19 mouse cellular contexts compared by ENCODE assay signal in genomic region chr8:110772452-110772851, GRCm38 (mm10). TPM values are rescaled to one million over a fixed set of nuclear protein-coding genes. Genes with fewer than 3 reads are reported as not detected.
DNase-seq lines count a peak whose midpoint lies in the region; ATAC-seq and TF ChIP-seq lines count a peak whose summit lies in the region.
"Had no signal": no experiment of that assay in that cellular context is flagged by ENCODE, and none has a peak within 500 bp of the region (broad histone marks: within the 10 kb centered on the region; RNA-seq: fewer than 3 reads in every experiment).

No protein-coding gene starts in this region.

- H3K4me1 ChIP-seq in heart, embryonic 13.5 days: peaks cover 15% of the 10 kb centered on the region; the same call in 1 of the 2 replicates
- no peaks in the 10 kb centered on the region for H3K4me1 ChIP-seq in liver, postnatal 0 days (ENCODE audit: insufficient read depth)
- H3K4me1 ChIP-seq in forebrain, embryonic 13.5 days: no peaks in the 10 kb centered on the region
- H3K4me1 ChIP-seq in hindbrain, embryonic 10.5 days (replicated peaks): no peaks in the 10 kb centered on the region
- H3K4me1 ChIP-seq: embryonic facial prominence, embryonic 12.5 days; hindbrain, embryonic 15.5 days; midbrain, embryonic 13.5 days had no signal

- H3K36me3 ChIP-seq in heart, embryonic 13.5 days: no peaks in the 10 kb centered on the region
- no peaks in the 10 kb centered on the region for H3K36me3 ChIP-seq in liver, postnatal 0 days (replicated peaks; ENCODE audit: insufficient read depth, low read length)
- peaks cover 6% of the 10 kb centered on the region for H3K36me3 ChIP-seq in myocyte (ENCODE audit: control insufficient read depth, insufficient read depth)
- no peaks in the 10 kb centered on the region for H3K36me3 ChIP-seq in forebrain, embryonic 13.5 days (ENCODE audit: poor library complexity, severe bottlenecking)
- no peaks in the 10 kb centered on the region for H3K36me3 ChIP-seq in hindbrain, embryonic 10.5 days
- H3K36me3 ChIP-seq: embryonic facial prominence, embryonic 12.5 days; hindbrain, embryonic 15.5 days; midbrain, embryonic 13.5 days had no signal

- no peak overlapping the region for H3K4me3 ChIP-seq in heart, embryonic 13.5 days
- no peak overlapping the region for H3K4me3 ChIP-seq in liver, postnatal 0 days (ENCODE audit: low read depth, low read length)
- no peak overlapping the region for H3K4me3 ChIP-seq in myocyte
- no peak overlapping the region for H3K4me3 ChIP-seq in forebrain, embryonic 13.5 days
- H3K4me3 ChIP-seq in hindbrain, embryonic 10.5 days: no peak overlapping the region
- H3K4me3 ChIP-seq: embryonic facial prominence, embryonic 12.5 days; heart, adult 2 months; hindbrain, embryonic 15.5 days; midbrain, embryonic 13.5 days had no signal

- no peak for TF ChIP-seq CTCF in liver, postnatal 0 days (IDR thresholded peaks at IDR 0.05; ENCODE audit: low read depth)

- WGBS in heart, embryonic 13.5 days: 48% methylated on average over 7 of the region's 7 CpGs
- 51% methylated on average over 7 of the region's 7 CpGs for WGBS in liver, postnatal 0 days (ENCODE audit: insufficient replicate concordance)
- 83% methylated on average over 7 of the region's 7 CpGs for WGBS in forebrain, embryonic 13.5 days
- WGBS in hindbrain, embryonic 10.5 days: 88% methylated on average over 7 of the region's 7 CpGs

- H3K4me2 ChIP-seq in heart, embryonic 13.5 days: no peak overlapping the region
- no peak overlapping the region for H3K4me2 ChIP-seq in liver, postnatal 0 days (ENCODE audit: low read depth, low read length)
- peak overlapping the region; percentile 8 for H3K4me2 ChIP-seq in myocyte (ENCODE audit: low read depth)
- H3K4me2 ChIP-seq in forebrain, embryonic 13.5 days: no peak overlapping the region
- H3K4me2 ChIP-seq: embryonic facial prominence, embryonic 12.5 days; hindbrain, embryonic 15.5 days; midbrain, embryonic 13.5 days had no signal

- no peak overlapping the region for H3K9ac ChIP-seq in heart, embryonic 13.5 days
- no peak overlapping the region for H3K9ac ChIP-seq in liver, postnatal 0 days (replicated peaks)
- no peak overlapping the region for H3K9ac ChIP-seq in forebrain, embryonic 13.5 days
- H3K9ac ChIP-seq: embryonic facial prominence, embryonic 12.5 days; hindbrain, embryonic 15.5 days; liver, embryonic 14.5 days; midbrain, embryonic 13.5 days had no signal

- no peak for TF ChIP-seq POLR2A in myocyte (IDR thresholded peaks at IDR 0.05; ENCODE audit: insufficient read length, low read depth)

- no peak overlapping the region for H3ac ChIP-seq in myocyte (ENCODE audit: control insufficient read depth, insufficient read length)

- no peak for DNase-seq in heart, postnatal 14 days
- no peak for DNase-seq in liver, postnatal 0 days
- no peak for DNase-seq in liver
- peak; percentile 52 for DNase-seq in A20 (ENCODE audit: low read depth, low spot score)
- DNase-seq in hindbrain, embryonic 10.5 days (ENCODE audit: low spot score): no peak
- DNase-seq: adrenal gland, adult 2 months; cerebellum, adult 18-20 months; heart, adult 2 months; kidney, adult 2 months; kidney, postnatal 25 days; lung, postnatal 4 days had no signal

- no peaks in the 10 kb centered on the region for H3K9me3 ChIP-seq in heart, embryonic 13.5 days
- H3K9me3 ChIP-seq in liver, postnatal 0 days (ENCODE audit: low read length): no peaks in the 10 kb centered on the region
- H3K9me3 ChIP-seq in forebrain, embryonic 13.5 days (replicated peaks): no peaks in the 10 kb centered on the region
- H3K9me3 ChIP-seq in hindbrain, embryonic 10.5 days: 0 out of 2 replicates have a peak, but pooled peaks cover 3% of the 10 kb centered on the region
- H3K9me3 ChIP-seq: embryonic facial prominence, embryonic 12.5 days; hindbrain, embryonic 15.5 days; midbrain, embryonic 13.5 days had no signal

- TF ChIP-seq EP300 in liver, postnatal 0 days (IDR thresholded peaks at IDR 0.05; ENCODE audit: low read depth): no peak

- H3K27ac ChIP-seq in heart, embryonic 13.5 days (replicated peaks): peak overlapping the region; percentile 21; the same call in 1 of the 2 replicates
- H3K27ac ChIP-seq in liver, postnatal 0 days (ENCODE audit: low read depth): no peak overlapping the region
- no peak overlapping the region for H3K27ac ChIP-seq in forebrain, embryonic 13.5 days
- H3K27ac ChIP-seq in hindbrain, embryonic 10.5 days: no peak overlapping the region
- H3K27ac ChIP-seq: embryonic facial prominence, embryonic 12.5 days; heart, adult 2 months; hindbrain, embryonic 15.5 days; liver, embryonic 14.5 days; midbrain, embryonic 13.5 days had no signal

- no peaks in the 10 kb centered on the region for H3K79me2 ChIP-seq in myocyte (ENCODE audit: control insufficient read depth, insufficient read depth)

- intact Hi-C loops in heart, postnatal 14 days (cut with DNase I): no loop called here

- ATAC-seq in heart, embryonic 13.5 days (ENCODE audit: extremely low read depth, insufficient number of reproducible peaks, low FRiP score, low TSS enrichment): no peak
- ATAC-seq in liver, postnatal 0 days: 0 out of 2 replicates have a peak, but pooled peaks have one; percentile 8
- no peak for ATAC-seq in forebrain, embryonic 13.5 days
- ATAC-seq: midbrain, embryonic 13.5 days had no signal

- H3K27me3 ChIP-seq in heart, embryonic 13.5 days (replicated peaks): no peaks in the 10 kb centered on the region
- no peaks in the 10 kb centered on the region for H3K27me3 ChIP-seq in liver, postnatal 0 days (ENCODE audit: insufficient read depth, low read length)
- H3K27me3 ChIP-seq in myocyte (ENCODE audit: control insufficient read depth, insufficient read depth, insufficient read length): no peaks in the 10 kb centered on the region
- no peaks in the 10 kb centered on the region for H3K27me3 ChIP-seq in forebrain, embryonic 13.5 days
- H3K27me3 ChIP-seq in hindbrain, embryonic 10.5 days (ENCODE audit: insufficient read depth, poor library complexity, severe bottlenecking): no peaks in the 10 kb centered on the region
- H3K27me3 ChIP-seq: embryonic facial prominence, embryonic 12.5 days; hindbrain, embryonic 15.5 days; midbrain, embryonic 13.5 days had no signal

TF ChIP-seq in myocyte, 11 proteins besides CTCF, POLR2A, EP300 and RAD21:
- TF ChIP-seq MYOD1 (IDR thresholded peaks at IDR 0.05; ENCODE audit: control insufficient read depth in 1 of 3, insufficient read length in 2 of 3, low read depth in 2 of 3) (peak in 1 of 3 experiments; percentile 56), REST (IDR thresholded peaks at IDR 0.05; ENCODE audit: insufficient read depth, insufficient read length) (no peak), TCF12 (IDR thresholded peaks at IDR 0.05; ENCODE audit: insufficient read depth, poor library complexity, severe bottlenecking) (no peak), MYOG (IDR thresholded peaks at IDR 0.05; ENCODE audit: control insufficient read depth in 1 of 3, insufficient read depth in 1 of 3, insufficient read length in 2 of 3, low read depth in 2 of 3) (peak in 1 of 3 experiments; percentile 41)

RNA-seq across cellular contexts. Expression of gene Il34, which starts 33.3 kb away (rescaled TPM):
- polyA plus RNA-seq in heart, embryonic 13.5 days (2015; fragmentation: Nextera tagmentation; extraction: Ambion mirVana): 0.17 and 0.27 TPM in 2 replicates
- 10 to 100 TPM in 1 of 2 experiments, 1 to 10 TPM in 1; 10.0 to 10.1 TPM for total RNA-seq in heart, postnatal 14 days (2021)
- 0.47 and 0.91 TPM in 2 replicates for polyA plus RNA-seq in liver, postnatal 0 days (2015; fragmentation: Nextera tagmentation; extraction: Ambion mirVana)
- 13.4 TPM for polyA plus RNA-seq in myocyte (2012; fragmentation: generic; extraction: Trizol)
- polyA plus RNA-seq in forebrain, embryonic 13.5 days (2015; fragmentation: Nextera tagmentation; extraction: Ambion mirVana): 1.2 and 1.3 TPM in 2 replicates
- 0.37 TPM in 1 of 2 replicates, not detected in the other for polyA plus RNA-seq in hindbrain, embryonic 10.5 days (2016; fragmentation: Nextera tagmentation; extraction: Ambion mirVana)
- polyA plus RNA-seq: limb, embryonic 11.5 days; liver, embryonic 14.5 days had no signal

RNA-seq across cellular contexts. Expression of gene Mtss1l, which starts 51.2 kb away (rescaled TPM):
- 6.0 and 6.4 TPM in 2 replicates for polyA plus RNA-seq in heart, embryonic 13.5 days (2015; fragmentation: Nextera tagmentation; extraction: Ambion mirVana)
- 10 to 100 TPM; 31.4 to 32.9 TPM for total RNA-seq in heart, postnatal 14 days (2021)
- polyA plus RNA-seq in liver, postnatal 0 days (2015; fragmentation: Nextera tagmentation; extraction: Ambion mirVana): 0.95 and 1.2 TPM in 2 replicates
- 108 TPM for polyA plus RNA-seq in myocyte (2012; fragmentation: generic; extraction: Trizol)
- polyA plus RNA-seq in forebrain, embryonic 13.5 days (2015; fragmentation: Nextera tagmentation; extraction: Ambion mirVana): 11.1 and 11.5 TPM in 2 replicates
- 6.4 and 6.9 TPM in 2 replicates for polyA plus RNA-seq in hindbrain, embryonic 10.5 days (2016; fragmentation: Nextera tagmentation; extraction: Ambion mirVana)
